In the genomic region with DNA sequence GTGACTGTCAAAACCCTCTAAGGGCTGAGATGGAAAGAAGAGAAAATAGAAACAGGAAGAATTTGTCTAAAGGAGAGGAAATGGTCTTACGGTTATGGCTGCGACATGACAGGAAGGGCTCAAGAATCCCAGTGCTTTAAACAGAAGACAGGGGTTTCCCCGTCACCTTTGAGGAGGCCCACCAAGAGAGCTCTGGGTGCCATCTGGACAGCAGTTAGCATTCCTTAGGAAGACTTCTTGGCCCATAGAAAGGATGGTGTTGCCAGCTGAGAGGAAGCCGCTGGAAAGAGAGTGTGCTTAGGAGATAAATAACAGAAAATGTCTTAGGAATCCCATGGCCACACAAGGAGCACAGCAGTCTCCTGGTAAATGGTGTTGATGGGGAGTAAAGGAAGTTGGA, we compare ENCODE assay signal across 26 mouse cellular contexts. TPM values are rescaled to one million over a fixed set of nuclear protein-coding genes. Genes with fewer than 3 reads are reported as not detected.
DNase-seq lines count a peak whose midpoint lies in the region; ATAC-seq and TF ChIP-seq lines count a peak whose summit lies in the region.
"Had no signal": no experiment of that assay in that cellular context is flagged by ENCODE, and none has a peak within 500 bp of the region (broad histone marks: within the 10 kb centered on the region; RNA-seq: fewer than 3 reads in every experiment).

No protein-coding gene starts in this region.

- no peaks in the 10 kb centered on the region for H3K27me3 ChIP-seq in lung, embryonic 14.5 days (ENCODE audit: insufficient read depth, low read length)
- no peaks in the 10 kb centered on the region for H3K27me3 ChIP-seq in CH12.LX (replicated peaks)
- H3K27me3 ChIP-seq: embryonic facial prominence, embryonic 13.5 days; embryonic facial prominence, embryonic 15.5 days; forebrain, embryonic 12.5 days had no signal

- TF ChIP-seq RAD21 in CH12.LX (IDR thresholded peaks at IDR 0.05; ENCODE audit: low read depth, low read length), result no peak

- no peaks in the 10 kb centered on the region for H3K36me3 ChIP-seq in lung, embryonic 14.5 days (ENCODE audit: insufficient read depth)
- no peaks in the 10 kb centered on the region for H3K36me3 ChIP-seq in CH12.LX (replicated peaks in 1 of 2; ENCODE audit: control insufficient read depth in 1 of 2, insufficient read depth in 1 of 2, low read length in 1 of 2)
- H3K36me3 ChIP-seq: embryonic facial prominence, embryonic 13.5 days; embryonic facial prominence, embryonic 15.5 days; forebrain, embryonic 10.5 days; forebrain, embryonic 12.5 days had no signal

- WGBS in lung, embryonic 14.5 days, result 50% methylated on average over 4 of the region's 4 CpGs

- TF ChIP-seq POLR2A in CH12.LX (IDR thresholded peaks at IDR 0.05; ENCODE audit: low read depth, low read length), result no peak

- dilution Hi-C loops in CH12.LX (cut with MboI; ENCODE audit: extremely low pct_ligation_motif_present, extremely low pct_unique_long_range_greater_than_20kb, low sequenced_read_pairs), result no loop called here

- H3K79me2 ChIP-seq in CH12.LX (replicated peaks; ENCODE audit: control insufficient read depth, extremely low read depth, insufficient read depth, poor library complexity, severe bottlenecking), result no peaks in the 10 kb centered on the region

- no peak for ATAC-seq in lung, embryonic 14.5 days (ENCODE audit: insufficient read depth)
- ATAC-seq: CD4-positive, CD25-positive, alpha-beta regulatory T cell, adult 4 months; forebrain, embryonic 14.5 days; forebrain, embryonic 16.5 days had no signal

- no peak overlapping the region for H3K4me3 ChIP-seq in lung, embryonic 14.5 days (ENCODE audit: low read depth, low read length)
- no peak overlapping the region for H3K4me3 ChIP-seq in CH12.LX (replicated peaks in 1 of 3; ENCODE audit: low read depth in 2 of 3, low read length in 2 of 3, poor library complexity in 1 of 3)
- H3K4me3 ChIP-seq: embryonic facial prominence, embryonic 13.5 days; embryonic facial prominence, embryonic 15.5 days; erythroblast, embryonic 14.5 days; forebrain, embryonic 10.5 days; forebrain, embryonic 12.5 days had no signal

- peak; percentile 68 for DNase-seq in heart, adult 11 months
- DNase-seq in heart, postnatal 4 days, result no peak
- peak; percentile 17 for DNase-seq in lung, embryonic 14.5 days
- DNase-seq in lung, postnatal 36 days, result no peak
- no peak for DNase-seq in CH12.LX (ENCODE audit: extremely low read depth)
- DNase-seq: adrenal gland, adult 2 months; adrenal gland, postnatal 10 days; adrenal gland, postnatal 25 days; B cell, adult 2 months; cerebellum, adult 11 months; cerebellum, adult 18-20 months; cerebellum, adult 8-10 months; cerebellum, adult 9-11 months; cerebellum, postnatal 14 days; cerebellum, postnatal 36 days; embryo, embryonic 11 days had no signal

- H3K9me3 ChIP-seq in lung, embryonic 14.5 days (ENCODE audit: low read depth, low read length), result no peaks in the 10 kb centered on the region
- H3K9me3 ChIP-seq in CH12.LX (replicated peaks; ENCODE audit: low read length), result no peaks in the 10 kb centered on the region
- H3K9me3 ChIP-seq: embryonic facial prominence, embryonic 13.5 days; embryonic facial prominence, embryonic 15.5 days; forebrain, embryonic 10.5 days; forebrain, embryonic 12.5 days had no signal

- in situ Hi-C loops in CH12.LX (cut with MboI; ENCODE audit: low pct_ligation_motif_present, low pct_unique_long_range_greater_than_20kb, low sequenced_read_pairs), result no loop called here

- TF ChIP-seq CTCF in lung, embryonic 14.5 days (IDR thresholded peaks at IDR 0.05; ENCODE audit: low read depth), result no peak
- TF ChIP-seq CTCF in CH12.LX (conservative IDR thresholded peaks at IDR 0.05 in 1 of 2, IDR thresholded peaks at IDR 0.05 in 1 of 2; ENCODE audit: low read depth in 2 of 2, low read length in 2 of 2), result no peak

- no peak overlapping the region for H3K27ac ChIP-seq in lung, embryonic 14.5 days (ENCODE audit: low read depth)
- H3K27ac ChIP-seq in CH12.LX (ENCODE audit: insufficient read depth, low read depth), result no peak overlapping the region
- H3K27ac ChIP-seq: embryonic facial prominence, embryonic 13.5 days; embryonic facial prominence, embryonic 15.5 days; forebrain, embryonic 10.5 days; forebrain, embryonic 12.5 days had no signal

- H3K4me2 ChIP-seq in lung, embryonic 14.5 days, result no peak overlapping the region
- H3K4me2 ChIP-seq in CH12.LX (ENCODE audit: insufficient read depth, low read depth, poor library complexity, severe bottlenecking), result no peak overlapping the region
- H3K4me2 ChIP-seq: embryonic facial prominence, embryonic 13.5 days; embryonic facial prominence, embryonic 15.5 days; forebrain, embryonic 12.5 days had no signal

- TF ChIP-seq EP300 in CH12.LX (IDR thresholded peaks at IDR 0.05; ENCODE audit: low read length), result no peak; the same call in 1 of the 2 replicates

- no peak overlapping the region for H3K9ac ChIP-seq in lung, embryonic 14.5 days
- no peak overlapping the region for H3K9ac ChIP-seq in CH12.LX (ENCODE audit: insufficient read depth, low read depth)
- H3K9ac ChIP-seq: embryonic facial prominence, embryonic 13.5 days; embryonic facial prominence, embryonic 15.5 days; forebrain, embryonic 12.5 days had no signal

- no peaks in the 10 kb centered on the region for H3K4me1 ChIP-seq in lung, embryonic 14.5 days (ENCODE audit: insufficient read depth)
- H3K4me1 ChIP-seq in CH12.LX (ENCODE audit: control insufficient read depth in 1 of 2, insufficient read depth in 2 of 2), result peaks cover 0 to 19% of the 10 kb centered on the region in 2 experiments; a peak in 2 of 4 replicates
- H3K4me1 ChIP-seq: embryonic facial prominence, embryonic 13.5 days; embryonic facial prominence, embryonic 15.5 days; forebrain, embryonic 10.5 days; forebrain, embryonic 12.5 days had no signal

TF ChIP-seq in CH12.LX, 34 proteins besides CTCF, POLR2A, EP300 and RAD21:
- TF ChIP-seq ELF1 (IDR thresholded peaks at IDR 0.05; ENCODE audit: low read depth, low read length), result 0 out of 2 replicates have a peak, but pooled peaks have one; percentile 12
- TF ChIP-seq BHLHE40 (IDR thresholded peaks at IDR 0.05; ENCODE audit: low read depth, low read length), result no peak

RNA-seq across cellular contexts. Expression of a gene that starts 34.3 kb away (rescaled TPM):
- total RNA-seq in heart, postnatal 4 days (2021), result not detected
- polyA plus RNA-seq in lung, embryonic 14.5 days (2014; fragmentation: Nextera tagmentation; extraction: Ambion mirVana), result 0.22 and 0.29 TPM in 2 replicates
- total RNA-seq in CH12.LX (2012; rRNA removed) (0.13 and 0.29 TPM in 2 replicates), CH12.LX (2014; rRNA removed) (not detected in 2 replicates)
- not detected in 2 replicates for polyA plus RNA-seq in CH12.LX (2012; ENCODE audit: insufficient read length, low read depth)
- total RNA-seq: adrenal gland, adult 2 months; adrenal gland, postnatal 25 days; adrenal gland, postnatal 4 days; MEL had no signal
- polyA plus RNA-seq: adrenal gland, adult 2 months; erythroblast, embryonic 14.5 days; forebrain, embryonic 14.5 days had no signal

Comparison
In these comparisons a context has a peak if more than half of its experiments do, and no peak if none do; other contexts are left out.
1. DNase-seq: peak in heart, adult 11 months (single experiment) and lung, embryonic 14.5 days (single experiment); none in heart, postnatal 4 days (single experiment), lung, postnatal 36 days (single experiment) and CH12.LX (single experiment).